Mouse (Mus musculus) left cerebral cortex, adult 18-20 months (tissue): ENCODE data around the gene Prdx5. TPM values are rescaled to one million over a fixed set of nuclear protein-coding genes. Genes with fewer than 3 reads are reported as not detected.
"Not testable (repeated sequence)": the region's sequence is repeated elsewhere in the genome, so short reads cannot be mapped to it uniquely, and the experiment has no call there.

Experiments used
- DNase-seq, 2 experiments: peaks; one replicate each; pipeline ENCODE4 v3.0.0; 2021 to 2022; ENCODE audit warnings: low spot score in 2 of 2, mixed read lengths in 1 of 2
- total RNA-seq, 2 experiments: library from RNA; stranded (reverse); gene quantifications; 2 replicates each; pipeline ENCODE4 v1.2.3; 2021

Gene Prdx5
- total RNA-seq, 2 experiments from 2014 or later = 367 to 381 TPM

- DNase-seq = no peak
Measured at GRCm38 (mm10) chr19:6920741-6921636, 11.1 kb upstream of the Prdx5 start.

GRCm38 (mm10) chr19:6919876-6920740, 10.2 kb upstream of the Prdx5 start:
- DNase-seq = no peak

- DNase-seq = no peak
Measured at GRCm38 (mm10) chr19:6919431-6919830, 9.5 kb upstream of the Prdx5 start.

- DNase-seq = no peak
Measured at GRCm38 (mm10) chr19:6918321-6918720, 8.4 kb upstream of the Prdx5 start.

- no peak for DNase-seq
Measured at GRCm38 (mm10) chr19:6916496-6916895, 6.6 kb upstream of the Prdx5 start.

- no peak for DNase-seq
Measured at GRCm38 (mm10) chr19:6915276-6915675, 5.4 kb upstream of the Prdx5 start.

GRCm38 (mm10) chr19:6914540-6914939, 4.6 kb upstream of the Prdx5 start:
- DNase-seq = no peak

- no peak for DNase-seq
Measured at GRCm38 (mm10) chr19:6913991-6914390, 4.1 kb upstream of the Prdx5 start.

GRCm38 (mm10) chr19:6913036-6913435, 3.1 kb upstream of the Prdx5 start:
- DNase-seq = no peak

GRCm38 (mm10) chr19:6912205-6912970, 2.5 kb upstream of the Prdx5 start:
- DNase-seq = no peak

- DNase-seq = no peak
Measured at GRCm38 (mm10) chr19:6911101-6912074, 1.5 kb upstream of the Prdx5 start.

- not testable (repeated sequence) for DNase-seq
Measured at GRCm38 (mm10) chr19:6910306-6910705, 400 bp upstream of the Prdx5 start.

GRCm38 (mm10) chr19:6909021-6909420, 885 bp downstream of the Prdx5 start:
- DNase-seq = no peak

- DNase-seq = no peak
Measured at GRCm38 (mm10) chr19:6907811-6908540, 1.9 kb downstream of the Prdx5 start.

GRCm38 (mm10) chr19:6907094-6907493, 2.8 kb downstream of the Prdx5 start:
- no peak for DNase-seq

- DNase-seq = no peak
Measured at GRCm38 (mm10) chr19:6906199-6906598, 3.7 kb downstream of the Prdx5 start.

- DNase-seq = no peak
Measured at GRCm38 (mm10) chr19:6905498-6906159, 4.3 kb downstream of the Prdx5 start.

- DNase-seq = no peak
Measured at GRCm38 (mm10) chr19:6904846-6905245, 5.1 kb downstream of the Prdx5 start.

GRCm38 (mm10) chr19:6903031-6903430, 6.9 kb downstream of the Prdx5 start:
- DNase-seq = no peak
